Mouse (Mus musculus): Measurements from ENCODE around the gene Nup98. TPM values are rescaled to one million over a fixed set of nuclear protein-coding genes. Genes with fewer than 3 reads are reported as not detected.
A peak's percentile ranks its signal among the peaks of the same experiment; 100 is the strongest.

Nup98 gene
- total RNA-seq, 2 experiments from 2014 or later, result 41.3 to 43.9 TPM

DNA sequence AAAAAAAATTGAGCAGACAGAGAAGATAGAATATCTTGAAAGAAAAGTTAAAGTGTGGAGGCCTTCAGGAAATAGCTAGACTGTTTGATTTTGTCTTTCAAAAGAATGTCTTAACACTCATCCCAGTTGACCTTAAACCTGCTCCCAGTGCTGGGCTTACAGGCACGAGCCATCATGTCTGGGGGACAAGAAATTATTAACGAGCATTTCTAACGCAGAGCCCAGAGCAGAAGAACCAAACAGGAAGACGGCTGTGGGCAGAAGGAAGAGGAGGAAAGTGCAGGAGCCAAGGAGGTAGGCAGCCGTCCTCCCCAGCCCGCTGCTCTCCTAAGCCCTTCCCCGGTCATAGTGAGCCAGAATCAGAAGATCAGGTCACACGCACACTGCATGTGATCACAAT is 129.7 kb downstream of the Nup98 start:
- no peak for DNase-seq (ENCODE audit: low spot score in 2 of 2)

DNA sequence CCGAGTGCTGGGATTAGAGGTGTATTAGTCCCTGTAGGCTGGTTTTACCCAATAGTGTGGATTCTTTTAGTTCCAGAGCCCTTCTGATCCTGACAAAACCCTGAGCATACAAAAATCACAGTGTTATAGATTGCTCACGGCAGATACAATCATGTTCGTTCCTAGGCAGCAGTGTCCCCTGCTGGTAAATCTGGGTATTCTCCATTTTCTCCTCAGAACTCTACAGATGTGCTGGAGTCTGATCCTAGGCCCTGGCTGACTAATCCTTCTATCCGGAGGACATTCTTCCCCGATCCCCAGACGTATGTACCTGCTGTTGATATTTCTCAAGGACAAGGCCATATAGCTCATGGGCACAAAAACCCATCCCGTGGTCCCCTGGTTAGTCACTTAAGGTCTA is 131.5 kb downstream of the Nup98 start:
- DNase-seq (ENCODE audit: low spot score in 2 of 2), result peak in 1 of 2 experiments; percentile 49

DNA sequence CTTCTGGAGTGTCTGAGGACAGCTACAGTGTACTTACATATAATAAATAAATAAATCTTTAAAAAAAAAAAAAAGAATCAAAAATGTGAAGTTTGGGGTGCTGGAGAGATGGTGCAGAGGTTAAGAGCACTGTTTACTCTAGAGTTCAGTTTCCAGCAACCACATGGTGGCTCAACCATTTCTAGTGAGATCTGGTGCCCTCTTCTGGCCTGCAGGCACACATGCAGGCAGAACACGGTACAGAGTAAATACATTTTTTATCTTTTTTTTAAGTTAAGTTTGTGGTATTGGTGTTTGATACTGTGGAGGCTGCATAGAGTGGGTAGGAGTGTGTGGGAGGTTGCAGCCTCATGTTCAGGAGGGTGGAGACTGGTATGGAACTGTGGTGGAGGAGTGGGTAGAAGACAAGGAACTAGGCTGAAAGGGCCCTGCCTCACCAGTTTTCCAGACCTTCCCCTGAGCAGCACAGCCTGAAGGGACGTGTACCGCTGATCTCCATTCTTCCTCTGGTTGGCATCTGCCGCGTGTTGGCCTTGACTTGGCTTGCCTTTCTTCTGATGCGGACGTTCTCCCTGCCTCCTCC is 133.2 kb downstream of the Nup98 start:
- peak in 1 of 2 experiments; percentile 19 for DNase-seq (ENCODE audit: low spot score in 2 of 2)

Other genes starting within 250 kb of the Nup98 start
- 1 to 10 TPM; 5.6 to 6.1 TPM for gene Il18bp, start 191.5 kb downstream of the Nup98 start, total RNA-seq (2021)
- 10 to 100 TPM; 36.5 to 40.4 TPM for gene Rnf121, start 144.7 kb downstream of the Nup98 start, total RNA-seq (2021)
- 10 to 100 TPM; 22.4 to 27.0 TPM for gene Xndc1, start 144.7 kb downstream of the Nup98 start, total RNA-seq (2021)
- 1 to 10 TPM; 2.0 to 3.3 TPM for gene Xntrpc, start 144.5 kb downstream of the Nup98 start, total RNA-seq (2021)
- 1 to 10 TPM in 1 of 2 experiments, not detected in 1; 1.9 TPM for gene Trpc2, start 127.1 kb downstream of the Nup98 start, total RNA-seq (2021)
- gene Art1, start 108.4 kb downstream of the Nup98 start, total RNA-seq (2021), result not detected
- not detected for gene Art5, start 100.7 kb downstream of the Nup98 start, total RNA-seq (2021)
- gene Chrna10, start 93.3 kb downstream of the Nup98 start, total RNA-seq (2021), result not detected
- gene Pgap2, start within 50 bp of the Nup98 start, total RNA-seq (2021), result 10 to 100 TPM; 27.8 to 29.5 TPM
- gene Rhog, start 45.9 kb upstream of the Nup98 start, total RNA-seq (2021), result 10 to 100 TPM; 27.8 to 32.9 TPM
- 10 to 100 TPM; 66.7 to 71.6 TPM for gene Stim1, start 57.6 kb upstream of the Nup98 start, total RNA-seq (2021)
- gene Rrm1, start 231.5 kb upstream of the Nup98 start, total RNA-seq (2021), result 10 to 100 TPM in 1 of 2 experiments, 1 to 10 TPM in 1; 9.4 to 11.4 TPM

All from layer of hippocampus, adult 18-20 months (tissue).